Mouse (Mus musculus) forebrain, postnatal 0 days (tissue): ENCODE measurements around the gene Klhl5. TPM values are rescaled to one million over a fixed set of nuclear protein-coding genes. Genes with fewer than 3 reads are reported as not detected.

Experiments used
- ATAC-seq: fragments of 200-750 bp; cut with Nextera tagmentation; 2 replicates; pipeline ENCODE4 v1.8.0; 2017; ENCODE audit warnings: mild to moderate bottlenecking, moderate library complexity
- DNase-seq: peaks from one replicate; pipeline ENCODE4 v3.0.0-alpha.2; 2015
- H3K27ac ChIP-seq: fragments of 300-500 bp; sonication (generic); 2 replicates; pipeline ENCODE4 v1.5.1; 2014; ENCODE audit warnings: low read depth, mild to moderate bottlenecking, antibody characterized with exemption, low read length, moderate library complexity, mixed read lengths
- H3K27me3 ChIP-seq: fragments of 300-500 bp; sonication (generic); 2 replicates; pipeline ENCODE4 v1.6.1; 2014; ENCODE audit warnings: mild to moderate bottlenecking, low read length, mixed read lengths; ENCODE audit not compliant: insufficient read depth
- H3K36me3 ChIP-seq: fragments of 300-500 bp; sonication (generic); 2 replicates; pipeline ENCODE4 v1.6.1; 2014; ENCODE audit warnings: mild to moderate bottlenecking, moderate library complexity; ENCODE audit not compliant: insufficient read depth
- H3K4me1 ChIP-seq: fragments of 300-500 bp; sonication (generic); 2 replicates; pipeline ENCODE4 v1.6.1; 2014; ENCODE audit warnings: antibody characterized with exemption; ENCODE audit not compliant: insufficient read depth
- H3K4me2 ChIP-seq: fragments of 300-500 bp; sonication (generic); 2 replicates; pipeline ENCODE4 v1.6.1; 2014; ENCODE audit warnings: low read depth, mild to moderate bottlenecking, moderate library complexity
- H3K4me3 ChIP-seq: fragments of 300-500 bp; sonication (generic); 2 replicates; pipeline ENCODE4 v1.5.1; 2014; ENCODE audit warnings: low read depth, low read length, mixed read lengths
- H3K9ac ChIP-seq: fragments of 300-500 bp; sonication (generic); 2 replicates; pipeline ENCODE4 v1.6.1; 2014; ENCODE audit warnings: mild to moderate bottlenecking
- H3K9me3 ChIP-seq: fragments of 300-500 bp; sonication (generic); 2 replicates; pipeline ENCODE4 v1.6.1; 2016; ENCODE audit warnings: low read length
- CTCF ChIP-seq: sonication (generic); IDR thresholded peaks from 2 replicates; pipeline ENCODE4 v1.5.1; 2016; ENCODE audit warnings: antibody characterized with exemption, control low read depth, low read depth
- WGBS: fragments of 180-500 bp; shearing (Covaris S2); extraction: QIAGEN DNeasy Blood & Tissue Kit; methylation state at CpG from one replicate; pipeline ENCODE4 v1.1.7; 2014; 5-methylcytosine and 5-hydroxymethylcytosine counted together
- polyA plus RNA-seq: library from polyadenylated mRNA; unstranded; fragments of >200 nt; fragmentation: Nextera tagmentation; extraction: Ambion mirVana; gene quantifications from 2 replicates; pipeline ENCODE4 v1.2.1, GENCODE M21; 2015
- total RNA-seq: library from RNA; depleted of rRNA; stranded (reverse); fragments of >200 nt; gene quantifications from 2 replicates; pipeline ENCODE4 v1.2.3, GENCODE M21; 2014

The Klhl5 gene
- total and polyA plus RNA-seq, 2 experiments from 2014 or later = 48.3 to 49.6 TPM

DNA sequence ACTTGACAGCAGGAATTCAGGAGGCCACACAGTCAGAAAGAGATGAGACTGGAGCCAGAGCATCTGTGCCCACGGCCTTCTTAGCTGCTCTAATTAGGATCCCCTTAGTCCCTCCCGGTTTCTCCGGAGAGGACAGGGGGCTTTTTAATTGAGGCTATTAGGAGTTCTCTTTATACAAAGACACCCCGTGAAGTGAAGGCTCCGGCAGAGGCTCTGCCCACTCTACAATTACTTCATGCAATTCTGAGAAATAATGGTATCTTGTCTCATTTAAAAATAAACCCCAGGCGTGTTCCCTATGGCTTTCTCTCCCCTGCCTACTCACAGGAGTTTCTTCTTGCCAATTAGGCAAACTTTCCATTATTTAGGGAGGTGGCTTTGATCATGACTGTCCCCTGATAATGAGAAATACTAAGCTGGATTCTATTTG lies 35.6 kb upstream of the Klhl5 start:
- H3K4me2 ChIP-seq = no peak overlapping the region
- no peaks in the 10 kb centered on the region for H3K9me3 ChIP-seq
- no peak overlapping the region for H3K9ac ChIP-seq
- WGBS = 15% methylated on average over 6 of the region's 6 CpGs
- no peak overlapping the region for H3K4me3 ChIP-seq
- DNase-seq (no peak), ATAC-seq (no peak)
- no peak for TF ChIP-seq CTCF
- no peak overlapping the region for H3K27ac ChIP-seq
- no peaks in the 10 kb centered on the region for H3K36me3 ChIP-seq
- no peaks in the 10 kb centered on the region for H3K27me3 ChIP-seq
- no peaks in the 10 kb centered on the region for H3K4me1 ChIP-seq

DNA sequence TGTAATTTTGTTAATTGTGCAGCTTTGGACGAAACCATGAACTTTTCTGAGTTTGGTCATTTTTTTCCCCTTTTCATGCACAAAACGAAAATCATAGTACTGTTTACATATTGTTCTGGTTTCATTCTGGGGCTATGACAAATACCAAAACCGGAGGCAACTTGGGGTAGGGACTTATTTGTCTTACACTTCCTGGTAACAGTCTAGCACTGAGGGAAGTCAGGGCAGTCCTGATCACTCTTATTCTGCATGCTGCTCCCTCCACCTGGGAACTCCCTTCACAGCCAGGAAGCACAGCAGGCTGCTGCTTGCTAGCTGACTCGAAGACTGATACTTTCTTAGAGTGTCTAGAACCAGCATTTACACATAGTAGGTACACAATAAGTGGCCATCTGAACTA lies 34.1 kb upstream of the Klhl5 start:
- ATAC-seq (no peak), DNase-seq (no peak)
- Histone ChIP-seq H3K9me3 (no peaks in the 10 kb centered on the region), H3K27ac (no peak overlapping the region), H3K4me3 (no peak overlapping the region), H3K4me2 (no peak overlapping the region), H3K36me3 (no peaks in the 10 kb centered on the region), H3K4me1 (no peaks in the 10 kb centered on the region), H3K9ac (no peak overlapping the region), H3K27me3 (no peaks in the 10 kb centered on the region)
- WGBS = 83% methylated on average over 4 of the region's 4 CpGs
- TF ChIP-seq CTCF = no peak

DNA sequence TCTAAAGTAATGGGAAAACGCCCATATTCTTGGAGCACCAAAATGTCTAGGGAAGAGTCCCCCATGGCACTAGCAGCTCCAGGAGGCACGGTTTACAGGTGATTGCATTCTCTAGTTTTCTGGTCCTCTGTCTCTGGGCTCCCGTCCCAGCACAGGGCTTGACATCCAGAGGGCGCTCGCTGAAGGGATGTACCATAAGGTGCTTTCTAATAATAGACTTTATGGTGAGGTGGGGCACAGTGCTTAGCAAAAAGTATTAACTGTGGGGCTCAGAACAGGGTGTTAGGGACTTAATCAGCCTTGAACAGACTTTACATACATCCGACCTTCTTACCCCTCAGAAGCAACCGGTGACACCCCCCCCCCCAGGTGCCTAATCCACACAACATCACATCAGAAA lies 32.6 kb upstream of the Klhl5 start:
- no peaks in the 10 kb centered on the region for H3K36me3 ChIP-seq
- WGBS = 65% methylated on average over 7 of the region's 7 CpGs
- DNase-seq (no peak), ATAC-seq (no peak)
- H3K27me3 ChIP-seq = no peaks in the 10 kb centered on the region
- TF ChIP-seq CTCF = no peak
- H3K9ac ChIP-seq = no peak overlapping the region
- no peak overlapping the region for H3K4me3 ChIP-seq
- no peak overlapping the region for H3K4me2 ChIP-seq
- H3K27ac ChIP-seq = no peak overlapping the region
- H3K9me3 ChIP-seq = no peaks in the 10 kb centered on the region
- H3K4me1 ChIP-seq = 0 out of 2 replicates have a peak, but pooled peaks cover 3% of the 10 kb centered on the region

DNA sequence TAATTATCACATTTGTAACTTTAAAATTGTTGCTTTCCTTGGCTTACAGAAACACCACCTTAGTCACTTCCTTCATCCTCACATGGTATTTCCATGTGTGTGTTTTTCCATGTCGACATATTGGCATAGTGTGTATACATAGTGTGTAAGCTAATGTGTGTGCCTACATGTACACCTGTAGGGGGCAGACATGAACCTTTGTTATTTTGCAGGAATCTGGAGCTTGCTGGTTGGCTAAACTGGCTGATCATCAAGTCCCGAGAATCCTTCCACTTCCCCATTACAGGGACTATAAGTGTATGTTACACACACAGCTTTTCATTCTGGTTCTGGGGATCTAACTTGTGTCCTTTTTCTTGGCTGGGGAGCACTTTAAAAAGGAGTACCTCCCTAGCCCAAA lies 31.3 kb upstream of the Klhl5 start:
- Histone ChIP-seq H3K4me2 (no peak overlapping the region), H3K9me3 (no peaks in the 10 kb centered on the region), H3K4me1 (0 out of 2 replicates have a peak, but pooled peaks cover 3% of the 10 kb centered on the region), H3K36me3 (no peaks in the 10 kb centered on the region), H3K4me3 (no peak overlapping the region), H3K9ac (no peak overlapping the region), H3K27ac (no peak overlapping the region), H3K27me3 (no peaks in the 10 kb centered on the region)
- ATAC-seq (no peak), DNase-seq (no peak)
- 72% methylated on average over 2 of the region's 2 CpGs for WGBS
- TF ChIP-seq CTCF = peak; percentile 26; the same call in 1 of the 2 replicates

DNA sequence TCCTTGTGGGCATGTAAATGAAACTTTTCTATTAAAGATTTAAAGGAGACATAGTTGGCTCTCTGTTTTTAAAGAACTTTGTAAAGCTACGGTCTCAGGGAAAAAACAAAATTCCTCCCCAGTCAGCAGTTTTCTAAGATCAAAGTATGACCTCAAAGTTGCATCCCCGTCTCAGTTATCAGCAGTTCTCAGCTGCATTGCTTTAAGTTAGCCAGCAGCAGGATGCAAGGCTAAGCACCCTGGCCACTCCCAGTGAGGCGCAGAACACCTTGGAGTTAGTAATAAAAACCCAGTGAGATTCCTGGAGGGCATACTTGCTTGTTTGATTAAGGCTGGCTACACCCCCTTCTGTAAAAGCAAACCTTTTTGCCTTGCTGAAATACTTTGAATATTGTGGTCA lies 30.6 kb upstream of the Klhl5 start:
- no peak overlapping the region for H3K27ac ChIP-seq
- no peak overlapping the region for H3K4me3 ChIP-seq
- WGBS = 66% methylated on average over 3 of the region's 3 CpGs
- no peak overlapping the region for H3K4me2 ChIP-seq
- no peaks in the 10 kb centered on the region for H3K27me3 ChIP-seq
- DNase-seq (no peak), ATAC-seq (no peak)
- H3K9ac ChIP-seq = no peak overlapping the region
- no peaks in the 10 kb centered on the region for H3K36me3 ChIP-seq
- TF ChIP-seq CTCF = no peak
- no peaks in the 10 kb centered on the region for H3K9me3 ChIP-seq
- H3K4me1 ChIP-seq = 0 out of 2 replicates have a peak, but pooled peaks cover 3% of the 10 kb centered on the region

DNA sequence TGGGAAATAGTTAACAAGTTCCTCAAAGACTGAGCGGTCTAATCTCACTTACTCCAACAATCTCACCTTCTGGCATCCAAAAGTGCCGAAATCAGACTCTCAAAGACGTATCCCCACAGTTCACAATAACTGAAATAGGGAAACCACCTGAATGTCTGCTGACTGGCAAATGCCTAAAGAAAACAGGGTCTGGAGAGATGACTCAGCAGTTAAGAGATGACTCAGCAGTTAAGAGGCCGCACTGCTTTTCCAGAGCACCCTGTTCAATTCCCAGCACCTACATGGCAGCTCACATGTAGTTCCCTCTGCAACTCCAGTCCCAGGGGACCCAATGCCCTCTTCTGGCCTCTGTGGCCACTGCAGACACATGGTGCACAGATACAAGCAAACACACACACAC lies 29.3 kb upstream of the Klhl5 start:
- no peaks in the 10 kb centered on the region for H3K36me3 ChIP-seq

DNA sequence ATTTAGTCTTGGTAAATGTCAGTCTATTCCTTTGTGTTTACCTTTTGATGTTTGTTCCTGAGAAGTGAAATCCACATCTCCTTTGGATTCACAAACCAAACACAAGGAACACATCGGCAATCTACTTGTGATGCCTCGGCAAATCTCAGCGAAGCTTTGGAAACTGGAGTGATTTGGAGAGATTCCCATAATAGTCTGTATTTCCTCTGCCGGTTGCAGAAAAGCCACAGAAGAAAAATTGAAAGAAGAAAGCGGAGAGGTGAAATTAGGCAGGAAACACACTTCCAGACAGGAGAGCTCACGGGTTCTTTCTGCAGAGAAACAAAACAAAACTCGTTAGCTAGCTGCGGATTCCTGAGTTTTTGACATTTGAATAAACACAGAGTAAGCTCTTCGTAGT lies 27.5 kb upstream of the Klhl5 start:
- peak; percentile 36; the same call in 1 of the 2 replicates for ATAC-seq
- H3K36me3 ChIP-seq = no peaks in the 10 kb centered on the region
- H3K4me1 ChIP-seq = 0 out of 2 replicates have a peak, but pooled peaks cover 3% of the 10 kb centered on the region
- no peak for TF ChIP-seq CTCF
- peak; percentile 65 for DNase-seq
- peak overlapping the region; percentile 37 for H3K9ac ChIP-seq
- peak overlapping the region; percentile 34 for H3K4me2 ChIP-seq
- H3K27me3 ChIP-seq = no peaks in the 10 kb centered on the region
- H3K27ac ChIP-seq = no peak overlapping the region; the same call in 1 of the 2 replicates
- H3K4me3 ChIP-seq = peak overlapping the region; percentile 32
- no peaks in the 10 kb centered on the region for H3K9me3 ChIP-seq
- 28% methylated on average over 9 of the region's 9 CpGs for WGBS

More for the DNA sequence above, 29.3 kb upstream of the Klhl5 start:
- H3K9me3 ChIP-seq = no peaks in the 10 kb centered on the region
- no peak for TF ChIP-seq CTCF
- ATAC-seq (no peak), DNase-seq (no peak)
- 0 out of 2 replicates have a peak, but pooled peaks cover 3% of the 10 kb centered on the region for H3K4me1 ChIP-seq
- WGBS = 98% methylated on average over 4 of the region's 4 CpGs
- no peak overlapping the region for H3K27ac ChIP-seq
- H3K27me3 ChIP-seq = no peaks in the 10 kb centered on the region
- H3K9ac ChIP-seq = no peak overlapping the region
- no peak overlapping the region for H3K4me3 ChIP-seq
- H3K4me2 ChIP-seq = no peak overlapping the region

DNA sequence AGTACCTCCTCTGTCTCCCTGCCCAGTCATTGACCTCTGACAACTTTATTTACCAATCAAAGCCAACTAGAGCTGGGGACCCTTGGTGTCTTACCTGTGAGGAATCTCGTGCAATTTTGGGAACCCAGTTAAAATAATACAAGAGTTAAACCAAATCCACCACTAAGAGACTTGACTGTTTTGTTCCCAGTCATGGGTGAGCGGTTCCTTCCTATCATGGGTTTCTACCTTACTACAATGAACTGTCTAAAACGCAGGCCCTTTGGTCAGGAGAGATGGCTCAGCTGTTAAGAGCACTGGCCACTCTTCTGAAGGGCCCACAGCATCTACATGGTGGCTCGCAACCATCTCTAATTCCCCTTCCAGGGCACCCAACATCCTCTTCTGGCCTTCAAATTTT lies 25.5 kb upstream of the Klhl5 start:
- DNase-seq (no peak), ATAC-seq (no peak)
- H3K36me3 ChIP-seq = no peaks in the 10 kb centered on the region
- no peak for TF ChIP-seq CTCF
- H3K9me3 ChIP-seq = no peaks in the 10 kb centered on the region
- no peak overlapping the region for H3K9ac ChIP-seq
- H3K27me3 ChIP-seq = no peaks in the 10 kb centered on the region
- H3K27ac ChIP-seq = no peak overlapping the region
- no peak overlapping the region for H3K4me3 ChIP-seq
- H3K4me2 ChIP-seq = no peak overlapping the region
- WGBS = 83% methylated on average over 4 of the region's 4 CpGs
- 0 out of 2 replicates have a peak, but pooled peaks cover 3% of the 10 kb centered on the region for H3K4me1 ChIP-seq
